Mouse (Mus musculus): Measurements from ENCODE around the gene Ly86. TPM values are rescaled to one million over a fixed set of nuclear protein-coding genes. Genes with fewer than 3 reads are reported as not detected.
A peak's percentile ranks its signal among the peaks of the same experiment; 100 is the strongest.

Gene Ly86
- polyA plus RNA-seq, 1 experiment from 2014 or later: 12.0 TPM

GRCm38 (mm10) chr13:37434841-37435240, 89.8 kb downstream of the Ly86 start:
- no peak for ATAC-seq (ENCODE audit: low FRiP score)
- Histone ChIP-seq H3K36me3 (no peaks in the 10 kb centered on the region), H3K9me3 (no peaks in the 10 kb centered on the region), H3K4me2 (peak overlapping the region; percentile 65), H3K4me1 (replicated peaks) (0 out of 2 replicates have a peak, but pooled peaks cover 7% of the 10 kb centered on the region), H3K9ac (peak overlapping the region; percentile 63; the same call in 1 of the 2 replicates), H3K27ac (no peak overlapping the region), H3K27me3 (peaks cover 53% of the 10 kb centered on the region), H3K4me3 (peak overlapping the region; percentile 46)
- 9% methylated on average over 9 of the region's 9 CpGs for WGBS

- WGBS: 8% methylated on average over 18 of the region's 18 CpGs
- Histone ChIP-seq H3K4me2 (no peak overlapping the region), H3K27me3 (peaks cover 64% of the 10 kb centered on the region), H3K4me1 (replicated peaks) (0 out of 2 replicates have a peak, but pooled peaks cover 7% of the 10 kb centered on the region), H3K36me3 (no peaks in the 10 kb centered on the region), H3K27ac (no peak overlapping the region), H3K4me3 (no peak overlapping the region), H3K9me3 (no peaks in the 10 kb centered on the region), H3K9ac (no peak overlapping the region)
- ATAC-seq (ENCODE audit: low FRiP score): no peak
These were observed 91.4 kb downstream of the Ly86 start for GRCm38 (mm10) chr13:37436267-37437013.

DNA sequence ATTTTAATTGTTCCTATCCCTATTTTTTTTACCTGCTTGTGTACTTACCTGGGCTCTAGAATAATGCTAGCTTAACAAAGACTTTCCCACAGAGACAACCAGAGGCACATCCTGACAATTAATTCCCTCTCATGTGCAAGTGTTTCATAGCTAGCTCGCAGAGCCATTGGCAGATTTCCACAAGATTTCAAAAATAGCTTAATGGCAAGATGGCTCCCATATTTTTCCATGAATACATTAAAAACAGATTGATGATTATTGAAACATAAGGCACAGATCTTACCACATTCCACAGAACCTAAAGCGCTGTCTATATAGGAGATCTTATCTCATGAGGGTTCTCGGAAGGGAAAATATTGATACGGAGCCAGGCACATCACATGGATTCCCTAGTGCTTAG, 93.8 kb downstream of the Ly86 start:
- WGBS: 91% methylated on average over 4 of the region's 4 CpGs
- ATAC-seq (ENCODE audit: low FRiP score): no peak
- no peaks in the 10 kb centered on the region for H3K9me3 ChIP-seq
- no peak overlapping the region for H3K4me2 ChIP-seq
- H3K27ac ChIP-seq: no peak overlapping the region
- H3K36me3 ChIP-seq: no peaks in the 10 kb centered on the region
- H3K27me3 ChIP-seq: peaks cover 57% of the 10 kb centered on the region
- 0 out of 2 replicates have a peak, but pooled peaks cover 7% of the 10 kb centered on the region for H3K4me1 ChIP-seq (replicated peaks)
- H3K4me3 ChIP-seq: no peak overlapping the region
- no peak overlapping the region for H3K9ac ChIP-seq

GRCm38 (mm10) chr13:37439477-37439876, 94.5 kb downstream of the Ly86 start:
- Histone ChIP-seq H3K27ac (no peak overlapping the region), H3K36me3 (no peaks in the 10 kb centered on the region), H3K4me3 (no peak overlapping the region), H3K27me3 (peaks cover 57% of the 10 kb centered on the region), H3K9me3 (no peaks in the 10 kb centered on the region), H3K9ac (no peak overlapping the region), H3K4me2 (no peak overlapping the region), H3K4me1 (replicated peaks) (0 out of 2 replicates have a peak, but pooled peaks cover 7% of the 10 kb centered on the region)
- no peak for ATAC-seq (ENCODE audit: low FRiP score)
- WGBS: 69% methylated on average over 7 of the region's 7 CpGs

DNA sequence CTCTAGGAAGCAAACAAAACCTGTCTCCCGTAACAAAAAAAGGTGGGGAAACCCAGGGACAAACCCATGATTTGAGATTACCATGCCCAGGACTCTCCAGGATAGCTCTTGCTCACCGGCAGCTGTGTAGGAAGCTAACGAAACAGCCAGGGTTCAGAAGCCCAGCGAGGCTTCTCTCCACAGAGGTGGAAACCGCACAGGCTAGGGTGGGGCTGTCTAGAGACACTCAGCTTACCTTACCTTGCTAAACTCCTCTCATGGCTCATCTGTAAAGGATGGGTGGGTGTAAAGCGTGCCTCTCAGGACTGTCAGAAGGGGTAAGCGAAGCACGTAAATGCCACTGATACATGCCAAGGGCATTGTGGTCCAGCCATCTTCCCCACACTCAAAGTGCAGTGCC, 94.9 kb downstream of the Ly86 start:
- H3K27ac ChIP-seq: no peak overlapping the region
- no peaks in the 10 kb centered on the region for H3K36me3 ChIP-seq
- peaks cover 54% of the 10 kb centered on the region for H3K27me3 ChIP-seq
- no peak overlapping the region for H3K4me3 ChIP-seq
- H3K9ac ChIP-seq: no peak overlapping the region
- H3K9me3 ChIP-seq: no peaks in the 10 kb centered on the region
- H3K4me2 ChIP-seq: no peak overlapping the region
- 68% methylated on average over 8 of the region's 8 CpGs for WGBS
- ATAC-seq (ENCODE audit: low FRiP score): no peak
- 0 out of 2 replicates have a peak, but pooled peaks cover 4% of the 10 kb centered on the region for H3K4me1 ChIP-seq (replicated peaks)

- no peak for ATAC-seq (ENCODE audit: low FRiP score)
- H3K9me3 ChIP-seq: no peaks in the 10 kb centered on the region
- WGBS: 62% methylated on average over 11 of the region's 11 CpGs
- no peak overlapping the region for H3K9ac ChIP-seq
- peaks cover 47% of the 10 kb centered on the region for H3K27me3 ChIP-seq
- H3K4me2 ChIP-seq: no peak overlapping the region
- no peak overlapping the region for H3K27ac ChIP-seq
- 0 out of 2 replicates have a peak, but pooled peaks cover 4% of the 10 kb centered on the region for H3K4me1 ChIP-seq (replicated peaks)
- H3K4me3 ChIP-seq: no peak overlapping the region
- no peaks in the 10 kb centered on the region for H3K36me3 ChIP-seq
These were observed 95.7 kb downstream of the Ly86 start for GRCm38 (mm10) chr13:37440593-37441307.

DNA sequence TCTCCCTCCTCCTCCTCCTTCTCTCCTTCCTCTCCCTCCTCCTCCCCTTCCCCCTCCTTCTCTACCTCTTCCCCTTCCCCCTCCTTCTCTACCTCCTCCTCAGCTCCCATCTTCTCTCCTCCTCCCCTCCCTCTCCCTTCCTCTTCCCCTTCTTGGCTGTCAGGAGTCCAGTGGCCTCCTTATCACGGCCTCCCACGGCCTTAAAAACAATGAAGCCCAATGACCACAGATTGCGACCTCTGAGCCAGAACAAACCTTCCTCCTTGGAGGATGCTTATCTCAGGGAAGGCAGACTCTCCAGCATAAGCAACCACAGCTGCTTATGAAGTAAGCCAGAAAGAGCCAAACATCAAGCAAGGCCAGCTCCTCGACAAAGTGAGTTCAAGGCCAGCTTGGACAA, 97.0 kb downstream of the Ly86 start:
- H3K9me3 ChIP-seq: no peaks in the 10 kb centered on the region
- WGBS: 31% methylated on average over 4 of the region's 4 CpGs
- no peak for ATAC-seq (ENCODE audit: low FRiP score)

GRCm38 (mm10) chr13:37442531-37442930, 97.5 kb downstream of the Ly86 start:
- no peaks in the 10 kb centered on the region for H3K36me3 ChIP-seq
- H3K27ac ChIP-seq: no peak overlapping the region
- H3K9me3 ChIP-seq: no peaks in the 10 kb centered on the region
- 33% methylated on average over 7 of the region's 7 CpGs for WGBS
- no peaks in the 10 kb centered on the region for H3K4me1 ChIP-seq (replicated peaks)
- no peak overlapping the region for H3K4me2 ChIP-seq
- H3K4me3 ChIP-seq: no peak overlapping the region
- H3K9ac ChIP-seq: no peak overlapping the region
- peaks cover 30% of the 10 kb centered on the region for H3K27me3 ChIP-seq
- no peak for ATAC-seq (ENCODE audit: low FRiP score)

More for the DNA sequence above, 97.0 kb downstream of the Ly86 start:
- Histone ChIP-seq H3K4me3 (no peak overlapping the region), H3K27me3 (peaks cover 34% of the 10 kb centered on the region), H3K4me1 (replicated peaks) (no peaks in the 10 kb centered on the region), H3K36me3 (no peaks in the 10 kb centered on the region), H3K9ac (no peak overlapping the region), H3K4me2 (no peak overlapping the region), H3K27ac (no peak overlapping the region)

- ATAC-seq (ENCODE audit: low FRiP score): no peak
- Histone ChIP-seq H3K4me1 (replicated peaks) (no peaks in the 10 kb centered on the region), H3K27me3 (0 out of 2 replicates have a peak, but pooled peaks cover 4% of the 10 kb centered on the region), H3K9me3 (peaks cover 3% of the 10 kb centered on the region; the same call in 1 of the 2 replicates), H3K27ac (no peak overlapping the region), H3K4me2 (no peak overlapping the region), H3K4me3 (no peak overlapping the region), H3K36me3 (no peaks in the 10 kb centered on the region), H3K9ac (no peak overlapping the region)
- 90% methylated on average over 16 of the region's 16 CpGs for WGBS
These were observed 101.8 kb downstream of the Ly86 start for GRCm38 (mm10) chr13:37446699-37447258.

DNA sequence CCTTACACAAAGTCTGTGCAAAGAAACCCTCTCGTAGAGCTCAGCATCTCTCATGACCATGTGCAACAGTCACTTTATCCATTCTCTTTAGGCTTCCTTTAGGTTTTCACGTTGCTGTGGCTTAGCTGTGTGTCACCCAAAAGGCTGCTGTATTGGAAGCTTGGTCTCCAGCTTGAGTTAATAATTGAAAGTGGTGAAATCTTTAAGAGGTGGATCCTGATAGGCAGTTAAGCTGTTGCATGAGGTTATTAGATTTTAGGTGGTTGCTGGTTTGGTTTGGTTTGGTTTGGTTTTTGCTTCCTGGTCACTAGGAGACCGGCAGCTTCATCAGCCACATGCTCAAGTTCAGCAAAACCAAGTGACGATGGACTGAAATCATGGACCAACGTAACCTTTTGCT, 106.0 kb downstream of the Ly86 start:
- no peak overlapping the region for H3K4me3 ChIP-seq
- WGBS: 88% methylated on average over 5 of the region's 5 CpGs
- H3K4me2 ChIP-seq: no peak overlapping the region

GRCm38 (mm10) chr13:37451471-37451870, 106.5 kb downstream of the Ly86 start:
- no peak for ATAC-seq (ENCODE audit: low FRiP score)
- no peaks in the 10 kb centered on the region for H3K36me3 ChIP-seq
- no peak overlapping the region for H3K27ac ChIP-seq
- H3K4me3 ChIP-seq: no peak overlapping the region
- H3K9ac ChIP-seq: no peak overlapping the region
- 63% methylated on average over 3 of the region's 3 CpGs for WGBS
- H3K27me3 ChIP-seq: 0 out of 2 replicates have a peak, but pooled peaks cover 11% of the 10 kb centered on the region
- H3K9me3 ChIP-seq: peaks cover 3% of the 10 kb centered on the region; the same call in 1 of the 2 replicates
- no peak overlapping the region for H3K4me2 ChIP-seq
- peaks cover 16% of the 10 kb centered on the region for H3K4me1 ChIP-seq (replicated peaks)

More for the DNA sequence above, 106.0 kb downstream of the Ly86 start:
- ATAC-seq (ENCODE audit: low FRiP score): no peak
- Histone ChIP-seq H3K9me3 (peaks cover 3% of the 10 kb centered on the region; the same call in 1 of the 2 replicates), H3K36me3 (no peaks in the 10 kb centered on the region), H3K27ac (no peak overlapping the region), H3K27me3 (0 out of 2 replicates have a peak, but pooled peaks cover 11% of the 10 kb centered on the region), H3K4me1 (replicated peaks) (peaks cover 16% of the 10 kb centered on the region), H3K9ac (no peak overlapping the region)

Data from hindbrain, embryonic 13.5 days (tissue).